Mouse (Mus musculus) embryonic facial prominence, embryonic 14.5 days (tissue): Measurements from ENCODE around the gene Gins2. TPM values are rescaled to one million over a fixed set of nuclear protein-coding genes. Genes with fewer than 3 reads are reported as not detected.
A peak's percentile ranks its signal among the peaks of the same experiment; 100 is the strongest.

Source experiments
- ATAC-seq: fragments of 200-750 bp; cut with Nextera tagmentation; 2 replicates; pipeline ENCODE4 v1.8.0; 2017; ENCODE audit warnings: low read depth, moderate number of reproducible peaks, moderate TSS enrichment
- DNase-seq: peaks from one replicate; pipeline ENCODE4 v3.0.0-alpha.2; 2015; ENCODE audit warnings: low spot score
- H3K27ac ChIP-seq: fragments of 300-500 bp; sonication (generic); replicated peaks from 2 replicates; pipeline ENCODE4 v1.5.1; 2014; ENCODE audit warnings: low read depth, mild to moderate bottlenecking, low read length, moderate library complexity
- H3K27me3 ChIP-seq: fragments of 300-500 bp; sonication (generic); replicated peaks from 2 replicates; pipeline ENCODE4 v1.6.1; 2014; ENCODE audit warnings: low read length; ENCODE audit not compliant: control insufficient read depth, insufficient read depth
- H3K36me3 ChIP-seq: fragments of 300-500 bp; sonication (generic); 2 replicates; pipeline ENCODE4 v1.6.1; 2014; ENCODE audit warnings: low read length, mixed read lengths; ENCODE audit not compliant: control insufficient read depth, insufficient read depth
- H3K4me1 ChIP-seq: fragments of 300-500 bp; sonication (generic); 2 replicates; pipeline ENCODE4 v1.6.1; 2014; ENCODE audit warnings: antibody characterized with exemption, low read length; ENCODE audit not compliant: control insufficient read depth, insufficient read depth
- H3K4me2 ChIP-seq: fragments of 300-500 bp; sonication (generic); 2 replicates; pipeline ENCODE4 v1.6.1; 2014; ENCODE audit warnings: low read depth, mild to moderate bottlenecking, low read length, moderate library complexity, mixed read lengths
- H3K4me3 ChIP-seq: fragments of 300-500 bp; sonication (generic); 2 replicates; pipeline ENCODE4 v1.5.1; 2014; ENCODE audit warnings: low read depth, mild to moderate bottlenecking, low read length
- H3K9ac ChIP-seq: fragments of 300-500 bp; sonication (generic); 2 replicates; pipeline ENCODE4 v1.6.1; 2014; ENCODE audit warnings: low read depth, mild to moderate bottlenecking, low read length, moderate library complexity, mixed read lengths
- H3K9me3 ChIP-seq: fragments of 300-500 bp; sonication (generic); 2 replicates; pipeline ENCODE4 v1.6.1; 2016; ENCODE audit warnings: low read length; ENCODE audit not compliant: control insufficient read depth
- WGBS: fragments of 180-500 bp; shearing (Covaris S2); extraction: QIAGEN DNeasy Blood & Tissue Kit; methylation state at CpG from one replicate; pipeline ENCODE4 v1.1.7; 2014; 5-methylcytosine and 5-hydroxymethylcytosine counted together
- polyA plus RNA-seq: library from polyadenylated mRNA; unstranded; fragments of >200 nt; fragmentation: Nextera tagmentation; extraction: Ambion mirVana; gene quantifications from 2 replicates; pipeline ENCODE4 v1.2.1, GENCODE M21; 2014

Gene Gins2
- polyA plus RNA-seq, 1 experiment from 2014 or later: 82.7 TPM

DNA sequence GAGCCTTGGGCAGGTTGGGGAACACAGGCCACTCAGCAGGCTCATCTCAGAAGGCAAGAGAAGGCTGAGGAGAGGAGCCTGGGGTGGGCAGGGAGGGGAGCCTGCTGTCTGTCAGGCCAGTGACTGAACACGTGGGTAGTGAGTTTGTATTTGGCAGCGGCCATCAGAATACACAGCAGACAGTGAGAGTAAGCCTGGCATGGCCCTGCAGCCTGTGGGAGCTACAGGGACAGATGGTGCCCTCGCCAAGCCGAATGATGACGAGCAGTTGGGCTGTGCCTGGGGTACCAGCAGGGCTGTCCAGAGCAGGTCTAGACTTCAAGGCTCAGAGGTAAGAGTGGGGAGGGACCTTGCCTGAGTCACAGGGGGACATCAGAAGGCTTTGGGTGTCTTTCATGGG lies 38.2 kb upstream of the Gins2 start:
- no peak overlapping the region for H3K4me2 ChIP-seq
- H3K9me3 ChIP-seq: no peaks in the 10 kb centered on the region
- no peak for DNase-seq
- H3K9ac ChIP-seq: no peak overlapping the region
- no peak overlapping the region for H3K4me3 ChIP-seq
- H3K27ac ChIP-seq: no peak overlapping the region
- H3K27me3 ChIP-seq: no peaks in the 10 kb centered on the region
- 87% methylated on average over 5 of the region's 5 CpGs for WGBS
- no peaks in the 10 kb centered on the region for H3K36me3 ChIP-seq
- H3K4me1 ChIP-seq: peaks cover 6% of the 10 kb centered on the region; the same call in 1 of the 2 replicates
- ATAC-seq: no peak

DNA sequence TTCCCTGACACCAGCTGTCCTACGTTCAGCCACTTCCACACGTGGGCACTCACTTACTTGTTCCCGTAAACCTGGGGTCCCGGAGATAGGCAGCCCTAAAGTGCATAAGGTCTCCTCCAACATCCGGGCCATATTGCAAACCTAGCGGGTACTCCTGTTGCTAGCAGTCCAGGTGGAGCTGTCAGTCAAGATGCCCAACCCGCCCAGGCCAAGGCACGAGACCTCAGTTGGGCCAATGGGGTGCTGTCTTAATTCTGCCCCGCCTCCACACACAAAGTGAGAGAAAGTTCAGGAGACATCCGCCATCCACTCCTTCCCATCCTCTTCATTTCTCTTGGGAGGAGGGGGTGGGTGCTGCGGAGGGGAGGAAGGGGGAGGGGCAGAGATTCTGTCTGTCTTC lies 37.4 kb upstream of the Gins2 start:
- ATAC-seq: no peak

DNA sequence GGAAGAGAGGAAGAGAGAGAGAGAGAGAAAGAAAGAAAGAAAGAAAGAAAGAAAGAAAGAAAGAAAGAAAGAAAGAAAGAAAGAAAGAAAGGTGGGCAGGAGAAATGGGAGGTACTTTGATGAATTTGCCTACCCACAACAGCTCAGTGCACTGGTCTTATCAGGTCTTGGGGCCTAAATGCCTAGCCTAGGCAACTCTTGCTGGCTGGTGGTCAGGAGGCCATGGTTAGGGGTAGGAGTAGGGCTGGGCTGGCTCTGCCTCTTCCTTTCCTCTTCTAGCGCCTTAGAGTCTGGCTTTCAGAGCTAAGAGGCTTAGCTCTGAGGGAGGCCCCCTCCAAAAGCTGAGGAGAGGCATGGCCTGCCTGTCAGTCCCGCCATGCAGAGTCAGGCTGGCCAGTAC lies 34.5 kb upstream of the Gins2 start:
- 55% methylated on average over 1 of the region's 2 CpGs for WGBS
- H3K9ac ChIP-seq: no peak overlapping the region
- H3K4me1 ChIP-seq: no peaks in the 10 kb centered on the region
- H3K9me3 ChIP-seq: no peaks in the 10 kb centered on the region
- no peak overlapping the region for H3K4me3 ChIP-seq
- no peak for ATAC-seq
- H3K4me2 ChIP-seq: no peak overlapping the region
- no peaks in the 10 kb centered on the region for H3K36me3 ChIP-seq
- no peaks in the 10 kb centered on the region for H3K27me3 ChIP-seq
- no peak overlapping the region for H3K27ac ChIP-seq
- no peak for DNase-seq

More for the DNA sequence above, 37.4 kb upstream of the Gins2 start:
- Histone ChIP-seq H3K9me3 (no peaks in the 10 kb centered on the region), H3K27me3 (no peaks in the 10 kb centered on the region), H3K4me3 (no peak overlapping the region), H3K9ac (no peak overlapping the region), H3K4me2 (no peak overlapping the region), H3K36me3 (no peaks in the 10 kb centered on the region), H3K4me1 (0 out of 2 replicates have a peak, but pooled peaks cover 3% of the 10 kb centered on the region), H3K27ac (no peak overlapping the region)
- WGBS: 62% methylated on average over 11 of the region's 11 CpGs
- peak; percentile 35 for DNase-seq

DNA sequence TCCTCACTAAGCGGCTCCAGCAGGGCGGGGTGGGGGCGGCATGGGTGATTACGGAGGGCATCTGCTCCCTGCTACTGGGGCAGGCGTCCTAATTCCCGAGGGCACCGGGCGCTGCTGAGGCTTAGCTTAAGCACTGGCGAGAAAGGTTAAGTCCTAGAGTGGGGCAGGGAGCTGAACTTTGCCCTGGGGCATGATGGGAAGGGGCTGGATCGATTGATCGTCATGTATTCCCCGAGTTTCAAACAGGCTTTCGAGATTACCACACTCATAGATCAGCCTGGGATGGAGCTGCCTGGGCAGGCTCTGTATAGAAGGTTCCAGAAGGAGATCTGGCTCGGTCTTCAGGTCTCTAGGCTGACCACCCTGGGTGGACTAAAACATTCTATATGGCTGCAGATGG lies 33.1 kb upstream of the Gins2 start:
- DNase-seq (no peak), ATAC-seq (no peak)
- Histone ChIP-seq H3K4me3 (no peak overlapping the region), H3K9ac (no peak overlapping the region), H3K27ac (no peak overlapping the region), H3K9me3 (no peaks in the 10 kb centered on the region), H3K27me3 (no peaks in the 10 kb centered on the region), H3K36me3 (no peaks in the 10 kb centered on the region), H3K4me1 (no peaks in the 10 kb centered on the region; the same call in 1 of the 2 replicates), H3K4me2 (no peak overlapping the region)
- WGBS: 74% methylated on average over 14 of the region's 14 CpGs

DNA sequence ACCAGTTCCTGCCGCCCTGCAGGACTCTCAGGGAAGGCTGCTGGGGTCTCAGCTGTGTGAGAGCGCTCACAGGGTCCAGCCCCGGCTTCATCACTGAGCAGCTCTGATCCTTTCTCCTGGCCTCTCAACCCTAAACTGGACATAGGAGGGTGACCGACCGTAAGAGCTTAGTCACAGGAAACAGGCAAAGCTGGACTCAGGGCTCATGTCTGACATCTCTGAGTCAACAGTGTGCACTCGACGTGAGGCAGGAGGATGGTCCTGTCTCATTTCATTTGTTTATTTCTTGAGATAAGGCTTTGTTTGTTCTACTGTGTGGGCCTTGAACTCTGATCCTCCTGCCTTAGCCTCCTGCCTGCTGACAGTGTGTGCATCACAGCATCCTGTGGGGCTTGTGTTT lies 31.3 kb upstream of the Gins2 start:
- DNase-seq (no peak), ATAC-seq (no peak)
- H3K4me2 ChIP-seq: no peak overlapping the region
- 56% methylated on average over 7 of the region's 7 CpGs for WGBS
- no peak overlapping the region for H3K27ac ChIP-seq
- H3K27me3 ChIP-seq: no peaks in the 10 kb centered on the region
- no peak overlapping the region for H3K9ac ChIP-seq
- no peaks in the 10 kb centered on the region; the same call in 1 of the 2 replicates for H3K4me1 ChIP-seq
- H3K4me3 ChIP-seq: no peak overlapping the region
- no peaks in the 10 kb centered on the region for H3K36me3 ChIP-seq
- H3K9me3 ChIP-seq: no peaks in the 10 kb centered on the region

DNA sequence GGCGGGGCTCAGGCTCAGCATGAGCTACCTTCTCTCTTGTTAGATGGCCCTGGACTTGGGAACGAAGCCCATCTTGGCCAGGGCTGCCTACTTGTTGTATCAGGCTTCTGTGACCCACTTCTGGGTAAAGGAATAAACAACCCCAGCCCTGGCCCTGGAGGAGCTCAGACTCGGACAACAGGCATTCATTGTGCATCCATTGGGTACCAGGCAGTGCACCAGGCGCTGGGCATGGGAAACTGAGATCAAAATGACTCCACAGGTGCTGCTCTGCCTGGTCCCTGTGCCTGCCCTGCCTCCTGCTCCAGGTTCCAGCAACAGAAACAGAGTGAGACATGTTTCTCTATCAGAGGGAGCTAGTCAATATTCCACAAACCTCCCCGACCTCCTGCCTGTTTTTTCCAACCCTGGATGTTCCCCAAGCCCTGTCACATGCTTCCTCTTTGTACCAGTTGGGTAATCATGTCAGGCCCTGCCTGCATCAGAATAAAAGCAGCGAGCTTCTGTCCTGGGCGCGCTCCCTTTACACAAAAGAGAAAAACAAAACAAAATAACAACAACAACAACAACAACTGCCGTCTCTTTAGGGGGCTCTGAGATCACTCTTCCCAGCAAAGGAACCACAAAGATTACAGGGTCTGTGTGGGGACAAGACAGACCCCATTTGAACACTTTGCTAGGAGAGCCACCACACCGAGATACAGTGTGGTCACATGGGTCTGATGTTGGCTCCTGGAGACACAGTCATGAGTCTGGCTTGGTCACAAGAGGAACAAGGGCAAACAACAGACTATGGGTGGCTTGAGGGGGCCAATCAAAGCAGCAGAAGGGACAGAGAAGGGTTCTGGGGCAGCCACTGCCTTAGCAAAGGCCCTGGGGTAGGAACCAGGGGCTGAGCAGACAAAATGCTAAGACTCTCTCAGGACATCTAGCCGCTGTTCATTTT lies 30.4 kb upstream of the Gins2 start:
- no peak overlapping the region for H3K4me3 ChIP-seq
- H3K27me3 ChIP-seq: no peaks in the 10 kb centered on the region
- H3K27ac ChIP-seq: no peak overlapping the region

DNA sequence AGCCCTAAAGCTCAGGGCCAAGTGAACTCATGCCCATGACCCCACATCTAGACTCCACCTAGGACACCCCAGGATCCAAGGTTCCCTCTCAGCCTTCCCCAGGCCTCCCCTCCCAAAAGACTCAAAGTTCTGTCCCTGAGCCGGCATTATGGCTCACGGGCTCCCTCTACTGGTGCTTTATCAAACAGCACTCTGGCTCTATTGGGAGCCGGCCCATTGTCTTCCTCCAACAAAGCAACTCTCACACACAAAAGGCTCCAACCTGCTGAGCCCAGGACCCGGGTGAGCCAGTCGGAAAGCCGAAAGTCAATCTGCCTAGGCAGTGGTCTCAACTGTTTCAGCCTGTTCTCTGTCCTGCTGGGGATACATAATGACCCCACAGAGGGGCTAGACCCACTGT lies 29.0 kb upstream of the Gins2 start:
- Histone ChIP-seq H3K4me1 (no peaks in the 10 kb centered on the region; the same call in 1 of the 2 replicates), H3K4me2 (no peak overlapping the region), H3K4me3 (no peak overlapping the region), H3K9ac (peak overlapping the region; percentile 53; the same call in 1 of the 2 replicates), H3K27me3 (no peaks in the 10 kb centered on the region), H3K36me3 (no peaks in the 10 kb centered on the region), H3K27ac (no peak overlapping the region), H3K9me3 (no peaks in the 10 kb centered on the region)
- peak; percentile 60 for DNase-seq
- ATAC-seq: peak; percentile 64
- WGBS: 2% methylated on average over 6 of the region's 6 CpGs

More for the DNA sequence above, 30.4 kb upstream of the Gins2 start:
- Histone ChIP-seq H3K9ac (no peak overlapping the region), H3K36me3 (no peaks in the 10 kb centered on the region), H3K4me2 (no peak overlapping the region), H3K9me3 (no peaks in the 10 kb centered on the region), H3K4me1 (no peaks in the 10 kb centered on the region; the same call in 1 of the 2 replicates)
- WGBS: 72% methylated on average over 10 of the region's 11 CpGs
- ATAC-seq (no peak), DNase-seq (no peak)

DNA sequence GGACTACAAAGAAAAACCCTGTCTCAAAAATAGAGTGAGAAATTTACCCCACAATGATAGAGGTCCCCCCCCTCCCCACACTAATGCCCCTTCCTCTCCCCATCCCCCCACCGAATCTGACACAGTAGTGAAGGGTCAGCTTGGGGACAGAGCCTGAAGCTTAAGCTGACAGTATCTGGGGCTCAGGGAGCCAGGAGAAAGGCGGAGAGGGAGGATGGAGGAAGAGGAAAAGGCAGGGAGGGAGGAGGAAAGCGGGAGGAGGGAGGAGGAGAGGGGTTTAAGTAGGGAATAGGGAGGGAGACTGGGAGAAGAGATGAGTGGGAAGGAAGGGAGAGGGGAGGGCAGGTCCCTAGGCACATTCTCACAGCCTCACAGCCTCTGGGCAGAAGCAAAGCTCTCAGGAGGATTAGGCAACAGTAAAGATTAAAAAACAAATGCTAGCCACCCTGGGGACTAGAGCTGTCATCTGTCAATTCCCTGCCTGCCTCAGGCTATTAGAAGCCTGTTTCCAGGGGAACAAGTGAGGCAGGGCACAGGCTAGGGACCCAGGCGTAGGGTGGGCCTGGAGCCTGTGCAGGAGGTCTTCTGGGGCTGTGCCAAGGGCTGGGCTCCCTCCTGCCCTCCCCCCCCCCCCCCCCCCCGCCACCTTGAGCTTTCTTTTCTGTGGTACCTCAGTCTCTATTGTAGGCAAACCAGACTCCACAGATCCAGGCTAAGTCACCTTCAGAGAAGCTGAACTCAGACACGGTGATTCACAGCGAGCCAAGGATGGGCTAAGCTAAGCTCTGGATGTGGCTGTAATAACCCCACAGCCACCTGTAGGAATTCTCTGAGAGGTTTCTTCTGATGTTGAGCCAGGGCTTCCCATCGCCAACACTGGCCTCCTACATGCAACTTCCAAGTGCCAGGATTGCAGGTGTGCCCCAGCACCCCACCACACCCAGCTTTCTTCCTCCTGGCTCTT lies 27.8 kb upstream of the Gins2 start:
- DNase-seq: peak; percentile 75
- Histone ChIP-seq H3K9me3 (no peaks in the 10 kb centered on the region), H3K4me2 (no peak overlapping the region), H3K4me3 (no peak overlapping the region), H3K36me3 (no peaks in the 10 kb centered on the region), H3K9ac (no peak overlapping the region; the same call in 1 of the 2 replicates), H3K27ac (no peak overlapping the region), H3K27me3 (no peaks in the 10 kb centered on the region), H3K4me1 (no peaks in the 10 kb centered on the region; the same call in 1 of the 2 replicates)
- ATAC-seq: peak; percentile 82
- WGBS: 25% methylated on average over 6 of the region's 8 CpGs
